Mouse (Mus musculus) kidney, embryonic 16.5 days (tissue): Measurements from ENCODE around the gene Slc17a6. TPM values are rescaled to one million over a fixed set of nuclear protein-coding genes. Genes with fewer than 3 reads are reported as not detected.

Experiments
- ATAC-seq: fragments of 200-750 bp; cut with Nextera tagmentation; 2 replicates; pipeline ENCODE4 v1.8.0; 2017; ENCODE audit warnings: moderate TSS enrichment; ENCODE audit not compliant: low FRiP score, low TSS enrichment
- H3K27ac ChIP-seq: fragments of 300-500 bp; sonication (generic); 2 replicates; pipeline ENCODE4 v1.5.1; 2014; ENCODE audit warnings: low read length
- H3K27me3 ChIP-seq: fragments of 300-500 bp; sonication (generic); 2 replicates; pipeline ENCODE4 v1.6.1; 2014; ENCODE audit warnings: low read length, control low read depth, mixed read lengths; ENCODE audit not compliant: insufficient read depth
- H3K36me3 ChIP-seq: fragments of 300-500 bp; sonication (generic); 2 replicates; pipeline ENCODE4 v1.6.1; 2014; ENCODE audit warnings: low read length, control low read depth, mixed read lengths; ENCODE audit not compliant: insufficient read depth
- H3K4me1 ChIP-seq: fragments of 300-500 bp; sonication (generic); 2 replicates; pipeline ENCODE4 v1.6.1; 2014; ENCODE audit warnings: low read length, control low read depth, mixed read lengths; ENCODE audit not compliant: insufficient read depth
- H3K4me2 ChIP-seq: fragments of 300-500 bp; sonication (generic); replicated peaks from 2 replicates; pipeline ENCODE4 v1.6.1; 2014; ENCODE audit warnings: low read depth, low read length
- H3K4me3 ChIP-seq: fragments of 300-500 bp; sonication (generic); 2 replicates; pipeline ENCODE4 v1.5.1; 2014; ENCODE audit warnings: mild to moderate bottlenecking, low read length
- H3K9ac ChIP-seq: fragments of 300-500 bp; sonication (generic); replicated peaks from 2 replicates; pipeline ENCODE4 v1.6.1; 2014; ENCODE audit warnings: low read length
- H3K9me3 ChIP-seq: fragments of 300-500 bp; sonication (generic); 2 replicates; pipeline ENCODE4 v1.6.1; 2016; ENCODE audit warnings: low read length, control low read depth
- WGBS: fragments of 180-500 bp; shearing (Covaris S2); extraction: QIAGEN DNeasy Blood & Tissue Kit; methylation state at CpG from one replicate; pipeline ENCODE4 v1.1.7; 2014; 5-methylcytosine and 5-hydroxymethylcytosine counted together
- polyA plus RNA-seq: library from polyadenylated mRNA; unstranded; fragments of >200 nt; fragmentation: Nextera tagmentation; extraction: Ambion mirVana; gene quantifications from 2 replicates; pipeline ENCODE4 v1.2.1, GENCODE M21; 2015

The Slc17a6 gene
- polyA plus RNA-seq, 1 experiment from 2014 or later: not detected

DNA sequence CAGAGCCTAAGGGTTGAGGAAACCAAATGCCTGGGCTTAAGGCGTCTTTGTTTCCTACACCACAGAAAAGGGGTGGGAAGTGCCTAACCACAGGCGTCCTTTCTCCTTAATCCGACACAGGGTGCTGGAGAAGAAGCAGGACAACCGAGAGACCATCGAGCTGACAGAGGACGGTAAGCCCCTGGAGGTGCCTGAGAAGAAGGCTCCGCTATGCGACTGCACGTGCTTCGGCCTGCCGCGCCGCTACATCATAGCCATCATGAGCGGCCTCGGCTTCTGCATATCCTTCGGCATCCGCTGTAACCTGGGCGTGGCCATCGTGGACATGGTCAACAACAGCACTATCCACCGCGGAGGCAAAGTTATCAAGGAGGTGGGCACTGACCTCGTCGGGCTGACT, 3.4 kb downstream of the Slc17a6 start:
- Histone ChIP-seq H3K4me1 (no peaks in the 10 kb centered on the region; the same call in 1 of the 2 replicates), H3K36me3 (no peaks in the 10 kb centered on the region), H3K4me2 (no peak overlapping the region), H3K27me3 (peaks cover 84% of the 10 kb centered on the region), H3K9ac (no peak overlapping the region), H3K4me3 (no peak overlapping the region), H3K9me3 (no peaks in the 10 kb centered on the region), H3K27ac (no peak overlapping the region)
- ATAC-seq: no peak
- WGBS: 1% methylated on average over 23 of the region's 23 CpGs

DNA sequence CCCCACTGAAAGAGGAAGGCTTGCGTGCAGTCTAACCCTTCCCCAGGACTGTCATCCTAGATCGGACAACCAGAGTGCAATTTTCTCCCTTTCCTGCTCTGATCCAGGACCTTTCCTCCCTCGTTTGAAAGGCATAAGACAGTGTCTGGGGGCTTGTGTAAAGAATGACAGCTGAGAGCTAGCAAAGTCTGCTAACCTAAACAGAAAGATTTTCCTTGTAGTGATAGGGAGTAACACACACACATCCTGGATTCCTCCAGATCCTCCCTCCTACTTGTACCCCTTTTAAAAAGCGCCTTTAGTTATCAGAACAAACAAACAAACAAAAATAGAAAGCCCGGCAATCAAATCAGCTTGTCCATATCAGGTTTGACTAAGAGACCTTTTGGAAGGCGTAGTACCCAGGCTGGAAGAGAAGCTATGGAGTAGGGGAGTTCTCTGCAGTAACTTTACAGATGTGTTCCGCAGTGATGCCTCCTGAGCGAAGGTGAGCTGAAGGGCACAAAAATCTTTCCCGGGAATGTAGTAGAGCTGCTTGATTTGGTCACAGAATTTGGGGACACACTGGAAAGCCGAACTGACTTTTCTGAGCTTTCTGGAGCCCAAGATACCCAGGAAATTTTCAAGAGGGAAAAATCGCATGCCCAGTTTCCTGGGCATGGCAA, 3.9 kb downstream of the Slc17a6 start:
- Histone ChIP-seq H3K4me2 (no peak overlapping the region), H3K27me3 (peaks cover 84% of the 10 kb centered on the region), H3K27ac (no peak overlapping the region), H3K4me3 (no peak overlapping the region), H3K9ac (no peak overlapping the region), H3K36me3 (no peaks in the 10 kb centered on the region), H3K9me3 (no peaks in the 10 kb centered on the region), H3K4me1 (no peaks in the 10 kb centered on the region; the same call in 1 of the 2 replicates)
- 3% methylated on average over 11 of the region's 11 CpGs for WGBS
- ATAC-seq: no peak

DNA sequence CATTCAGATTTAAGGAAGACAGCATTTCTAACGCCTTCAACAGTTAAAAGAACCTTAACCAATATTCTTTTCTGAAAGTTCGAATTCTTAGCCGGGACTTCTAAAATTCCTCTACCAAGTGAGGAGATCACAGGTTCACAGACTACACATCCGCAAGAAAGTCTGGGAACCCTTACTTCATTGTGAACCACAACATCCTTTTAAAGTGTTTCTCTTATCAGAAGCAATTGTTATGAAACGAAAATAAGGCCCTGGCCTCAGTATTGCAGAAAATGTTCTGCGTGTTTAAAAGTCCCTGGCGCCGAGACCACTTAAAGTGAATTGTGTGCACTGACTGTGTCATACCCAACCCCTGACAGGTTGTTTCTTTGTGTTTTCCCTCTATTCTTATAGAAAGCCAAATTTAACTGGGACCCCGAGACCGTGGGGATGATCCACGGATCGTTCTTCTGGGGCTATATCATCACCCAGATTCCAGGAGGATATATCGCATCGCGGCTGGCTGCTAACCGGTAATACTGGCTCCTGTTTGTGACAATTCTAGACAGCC, 4.7 kb downstream of the Slc17a6 start:
- no peaks in the 10 kb centered on the region for H3K36me3 ChIP-seq
- no peak overlapping the region for H3K9ac ChIP-seq
- H3K4me2 ChIP-seq: no peak overlapping the region
- no peaks in the 10 kb centered on the region for H3K9me3 ChIP-seq
- no peak for ATAC-seq
- no peak overlapping the region for H3K27ac ChIP-seq
- no peaks in the 10 kb centered on the region; the same call in 1 of the 2 replicates for H3K4me1 ChIP-seq
- peaks cover 84% of the 10 kb centered on the region for H3K27me3 ChIP-seq
- WGBS: 1% methylated on average over 16 of the region's 16 CpGs
- H3K4me3 ChIP-seq: no peak overlapping the region

DNA sequence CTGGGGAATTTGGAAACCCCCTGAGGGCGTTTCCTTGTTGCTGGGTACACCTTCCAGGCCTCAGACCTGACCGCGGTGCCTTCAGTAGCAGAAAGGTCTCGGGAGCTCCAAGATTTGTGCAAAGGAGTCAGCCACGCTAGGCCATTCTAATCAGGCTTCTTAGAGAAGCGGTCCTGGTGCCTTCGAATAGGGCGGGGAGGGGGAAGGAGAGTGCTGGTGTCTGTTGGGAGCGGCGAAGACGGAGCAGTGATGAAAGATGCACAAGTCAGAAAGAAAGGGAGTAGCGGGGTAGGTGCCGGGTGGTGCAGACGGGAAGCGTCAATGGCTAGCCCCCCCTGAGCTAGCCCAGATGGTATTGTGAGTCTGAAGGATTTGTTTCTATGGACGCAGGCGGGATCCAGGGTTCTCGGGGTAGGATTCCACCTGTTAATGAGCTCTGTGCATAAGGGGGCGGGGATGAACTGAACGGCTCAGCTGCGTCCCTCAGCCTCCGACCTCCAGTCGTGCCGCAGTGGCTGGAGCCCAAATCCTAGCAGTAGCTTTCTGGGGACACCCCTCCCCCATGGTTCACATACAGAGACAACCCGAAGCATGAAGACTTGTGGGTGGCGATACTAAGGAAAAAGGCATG, 5.3 kb downstream of the Slc17a6 start:
- no peaks in the 10 kb centered on the region for H3K36me3 ChIP-seq
- peaks cover 81% of the 10 kb centered on the region for H3K27me3 ChIP-seq
- H3K4me1 ChIP-seq: no peaks in the 10 kb centered on the region; the same call in 1 of the 2 replicates
- no peak overlapping the region for H3K4me3 ChIP-seq
- H3K27ac ChIP-seq: no peak overlapping the region
- ATAC-seq: no peak
- no peak overlapping the region for H3K4me2 ChIP-seq
- 1% methylated on average over 26 of the region's 26 CpGs for WGBS
- no peaks in the 10 kb centered on the region for H3K9me3 ChIP-seq
- no peak overlapping the region for H3K9ac ChIP-seq

DNA sequence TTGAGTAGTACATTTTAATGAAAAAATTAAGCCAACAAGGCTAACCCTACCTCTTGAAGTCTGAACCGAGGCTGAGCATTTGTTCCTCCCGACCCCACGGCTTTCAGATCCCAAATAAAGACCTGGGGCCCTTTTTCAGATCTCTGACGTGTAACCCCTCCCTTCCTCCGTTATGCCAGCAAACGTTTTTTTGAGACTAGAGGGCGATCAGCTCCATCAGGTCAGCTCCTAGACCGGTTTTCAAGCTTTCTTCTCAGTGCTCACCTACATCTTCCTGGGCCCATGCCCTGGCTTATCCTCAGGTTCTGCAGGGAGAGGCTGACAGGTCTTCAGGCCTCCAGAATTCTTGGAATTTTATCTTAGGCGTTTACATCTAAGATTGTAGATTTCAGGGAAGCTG, 5.9 kb downstream of the Slc17a6 start:
- H3K4me1 ChIP-seq: no peaks in the 10 kb centered on the region; the same call in 1 of the 2 replicates
- ATAC-seq: no peak
- WGBS: 2% methylated on average over 9 of the region's 9 CpGs
- H3K9me3 ChIP-seq: no peaks in the 10 kb centered on the region
- H3K9ac ChIP-seq: no peak overlapping the region
- no peaks in the 10 kb centered on the region for H3K36me3 ChIP-seq
- H3K4me3 ChIP-seq: no peak overlapping the region
- no peak overlapping the region for H3K27ac ChIP-seq
- H3K4me2 ChIP-seq: no peak overlapping the region
- peaks cover 80% of the 10 kb centered on the region for H3K27me3 ChIP-seq

DNA sequence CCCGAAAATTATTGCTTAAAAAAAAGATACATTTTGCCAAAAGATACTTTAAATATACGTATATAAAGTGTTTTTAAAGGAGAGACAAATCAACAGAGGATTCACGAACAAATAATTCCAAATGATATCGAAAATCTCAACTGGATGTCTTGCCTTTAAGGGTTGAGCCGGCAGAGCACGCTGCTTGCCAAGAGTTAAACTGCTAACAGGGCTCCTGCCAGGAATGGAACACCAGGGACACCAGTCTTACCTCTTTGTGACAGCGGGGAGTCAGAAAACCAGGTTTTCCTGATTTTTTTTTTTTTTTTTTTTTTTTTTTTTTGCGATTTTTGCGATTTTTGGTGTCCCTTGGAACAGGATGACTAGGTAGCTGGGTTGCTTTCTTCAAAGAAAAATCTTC, 6.5 kb downstream of the Slc17a6 start:
- Histone ChIP-seq H3K4me2 (no peak overlapping the region), H3K27ac (no peak overlapping the region), H3K9ac (no peak overlapping the region), H3K27me3 (peaks cover 84% of the 10 kb centered on the region), H3K9me3 (no peaks in the 10 kb centered on the region), H3K4me3 (no peak overlapping the region), H3K4me1 (no peaks in the 10 kb centered on the region; the same call in 1 of the 2 replicates), H3K36me3 (no peaks in the 10 kb centered on the region)
- ATAC-seq: no peak
- 4% methylated on average over 9 of the region's 9 CpGs for WGBS

DNA sequence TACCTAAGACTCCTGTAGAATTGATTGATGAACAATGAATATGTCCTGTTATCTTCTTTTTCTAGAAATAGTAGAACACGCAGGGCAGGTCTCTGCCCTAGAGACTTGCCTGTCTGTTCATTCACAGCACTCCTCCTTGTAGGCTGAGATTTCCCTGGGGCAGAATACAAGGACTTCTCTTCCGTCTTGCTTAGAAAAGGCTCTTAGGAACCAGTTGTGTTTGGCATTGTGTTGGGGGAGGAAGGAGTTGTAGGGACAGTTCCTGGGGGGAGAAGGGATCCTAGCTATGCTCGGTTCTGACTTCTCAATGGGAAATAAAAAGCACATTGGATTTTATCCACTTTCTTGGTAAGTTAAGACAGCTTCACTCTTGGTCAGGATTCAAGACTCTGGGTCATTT, 7.4 kb downstream of the Slc17a6 start:
- WGBS: 6% methylated on average over 3 of the region's 3 CpGs
- Histone ChIP-seq H3K9me3 (no peaks in the 10 kb centered on the region), H3K4me1 (no peaks in the 10 kb centered on the region; the same call in 1 of the 2 replicates), H3K9ac (no peak overlapping the region), H3K4me3 (no peak overlapping the region), H3K27me3 (peaks cover 79% of the 10 kb centered on the region), H3K36me3 (no peaks in the 10 kb centered on the region), H3K27ac (no peak overlapping the region), H3K4me2 (no peak overlapping the region)
- ATAC-seq: no peak

DNA sequence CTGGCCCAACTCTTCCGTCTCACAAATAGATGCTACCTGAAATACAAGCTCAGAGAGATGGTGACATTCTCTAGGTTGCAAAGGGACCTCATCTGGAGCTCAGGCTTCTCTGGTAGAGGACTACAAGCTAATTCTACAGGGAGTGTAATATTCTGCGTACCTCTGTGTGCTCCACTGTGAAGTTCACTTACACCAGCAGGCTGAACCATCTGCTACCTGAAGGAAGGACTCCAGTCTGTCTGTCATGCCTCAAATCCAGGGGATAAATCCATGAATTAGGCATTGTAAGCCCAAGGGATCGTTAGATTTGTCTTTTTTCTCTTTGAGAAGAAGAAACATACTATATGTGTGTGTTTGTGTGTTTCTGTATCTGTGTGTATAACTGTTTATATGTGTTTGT, 9.4 kb downstream of the Slc17a6 start:
- no peak overlapping the region for H3K4me2 ChIP-seq
- H3K9me3 ChIP-seq: no peaks in the 10 kb centered on the region
- H3K27me3 ChIP-seq: peaks cover 67% of the 10 kb centered on the region
- no peak overlapping the region for H3K27ac ChIP-seq
- no peak overlapping the region for H3K9ac ChIP-seq
- no peak for ATAC-seq
- no peaks in the 10 kb centered on the region for H3K4me1 ChIP-seq
- WGBS: 66% methylated on average over 3 of the region's 3 CpGs
- no peak overlapping the region for H3K4me3 ChIP-seq
- H3K36me3 ChIP-seq: no peaks in the 10 kb centered on the region

DNA sequence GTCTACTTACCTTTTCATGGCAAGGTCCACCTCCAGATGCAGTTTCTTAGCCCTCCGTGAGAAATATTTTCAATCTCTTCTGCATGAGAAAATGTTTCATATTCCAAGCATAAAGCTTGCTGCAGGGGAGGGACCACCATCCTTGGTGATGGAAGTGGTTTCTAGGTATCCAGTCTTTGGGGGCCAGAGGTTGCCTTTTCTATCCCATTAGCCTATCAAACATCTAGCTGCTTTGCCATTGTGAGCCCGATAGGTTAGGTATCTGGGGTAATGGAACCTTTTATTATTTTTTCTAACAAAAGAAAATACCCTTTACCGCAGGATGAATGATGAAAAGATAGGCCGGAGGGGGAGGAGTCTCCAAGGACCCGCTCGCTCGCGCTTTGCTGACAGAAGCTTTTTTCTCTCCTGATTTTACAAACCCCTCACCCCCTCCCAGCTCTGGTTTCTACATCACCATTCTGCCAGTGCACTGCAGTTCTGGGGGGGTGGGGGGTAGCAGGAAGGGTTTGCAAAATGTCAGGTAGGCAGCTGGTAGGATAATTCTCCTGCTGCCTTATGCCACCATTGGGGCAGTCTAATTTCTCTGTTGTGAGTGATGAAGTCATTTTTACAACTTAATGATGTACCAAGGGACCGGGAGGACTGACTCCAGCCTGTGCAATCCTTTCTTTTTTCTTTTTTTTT, 10.9 kb downstream of the Slc17a6 start:
- 9% methylated on average over 9 of the region's 9 CpGs for WGBS
- H3K27me3 ChIP-seq: peaks cover 52% of the 10 kb centered on the region

More for the DNA sequence above, 10.9 kb downstream of the Slc17a6 start:
- H3K27ac ChIP-seq: no peak overlapping the region
- no peak overlapping the region for H3K4me2 ChIP-seq
- no peaks in the 10 kb centered on the region for H3K36me3 ChIP-seq
- ATAC-seq: no peak
- H3K4me1 ChIP-seq: no peaks in the 10 kb centered on the region
- no peaks in the 10 kb centered on the region for H3K9me3 ChIP-seq
- no peak overlapping the region for H3K9ac ChIP-seq
- H3K4me3 ChIP-seq: no peak overlapping the region
